In genomic region chr2:135936376-135936775, GRCm38 (mm10) we compare ENCODE assay signal across 20 mouse cellular contexts.
A peak's percentile ranks its signal among the peaks of the same experiment; 100 is the strongest.
DNase-seq lines count a peak whose midpoint lies in the region; ATAC-seq lines count a peak whose summit lies in the region.
"Had no signal": no experiment of that assay in that cellular context is flagged by ENCODE, and none has a peak within 500 bp of the region (broad histone marks: within the 10 kb centered on the region; RNA-seq: fewer than 3 reads in every experiment).

No protein-coding gene starts in this region.

- H3K27ac ChIP-seq in heart, embryonic 16.5 days (ENCODE audit: low read length): peak overlapping the region; percentile 23; the same call in 1 of the 2 replicates
- H3K27ac ChIP-seq: embryonic facial prominence, embryonic 10.5 days; forebrain, embryonic 13.5 days; gastrocnemius, adult 2 months; heart, adult 2 months; hindbrain, embryonic 15.5 days had no signal

- H3K9me3 ChIP-seq in heart, embryonic 16.5 days (replicated peaks; ENCODE audit: control insufficient read depth, low read length): no peaks in the 10 kb centered on the region
- H3K9me3 ChIP-seq: embryonic facial prominence, embryonic 10.5 days; forebrain, embryonic 13.5 days; heart, embryonic 12.5 days; hindbrain, embryonic 15.5 days had no signal

- no peak overlapping the region for H3K4me3 ChIP-seq in heart, embryonic 16.5 days (ENCODE audit: low read length)
- H3K4me3 ChIP-seq: embryonic facial prominence, embryonic 10.5 days; forebrain, embryonic 13.5 days; gastrocnemius, adult 2 months; heart, adult 2 months; heart, embryonic 12.5 days; hindbrain, embryonic 15.5 days had no signal

- ATAC-seq in heart, embryonic 16.5 days (replicated peaks; ENCODE audit: extremely low read depth, insufficient read depth, low FRiP score): no peak
- peak; percentile 45 for ATAC-seq in granulocyte monocyte progenitor cell, adult 5-6 weeks (replicated peaks; ENCODE audit: poor library complexity, severe bottlenecking)
- peak; percentile 39; the same call in 1 of the 2 replicates for ATAC-seq in megakaryocyte progenitor cell, adult 5-6 weeks (replicated peaks; ENCODE audit: poor library complexity)
- ATAC-seq: forebrain, embryonic 13.5 days; forebrain, postnatal 0 days had no signal

- H3K4me1 ChIP-seq in heart, embryonic 16.5 days (ENCODE audit: control insufficient read depth, insufficient read depth, low read length): peaks cover 8% of the 10 kb centered on the region
- H3K4me1 ChIP-seq: forebrain, embryonic 13.5 days; hindbrain, embryonic 15.5 days had no signal

- no peak overlapping the region for H3K4me2 ChIP-seq in heart, embryonic 16.5 days (ENCODE audit: low read depth, low read length)
- H3K4me2 ChIP-seq: forebrain, embryonic 13.5 days; heart, embryonic 12.5 days; hindbrain, embryonic 15.5 days had no signal

- peaks cover 2% of the 10 kb centered on the region; the same call in 1 of the 2 replicates for H3K36me3 ChIP-seq in heart, embryonic 16.5 days (ENCODE audit: control insufficient read depth, insufficient read depth)
- H3K36me3 ChIP-seq: embryonic facial prominence, embryonic 10.5 days; heart, embryonic 12.5 days had no signal

- peak; percentile 36 to 53 for DNase-seq in cerebellum, postnatal 25 days
- no peak for DNase-seq in cerebellum, postnatal 4 days (ENCODE audit: low spot score in 2 of 2)
- DNase-seq in heart, adult 18-20 months: no peak
- no peak for DNase-seq in layer of hippocampus, adult 9-11 months
- DNase-seq: adrenal gland, adult 2 months; adrenal gland, postnatal 25 days; cerebellum, adult 9-11 months; forebrain, postnatal 0 days; gastrocnemius, adult 2 months; gastrocnemius, postnatal 25 days; heart, adult 2 months; kidney, adult 11 months; kidney, adult 9 months had no signal

- no peak overlapping the region for H3K9ac ChIP-seq in heart, embryonic 16.5 days (ENCODE audit: low read length)
- H3K9ac ChIP-seq: forebrain, embryonic 13.5 days; forebrain, postnatal 0 days; heart, embryonic 12.5 days; hindbrain, embryonic 15.5 days had no signal

- H3K27me3 ChIP-seq in heart, embryonic 16.5 days (ENCODE audit: control insufficient read depth, insufficient read depth, low read length): no peaks in the 10 kb centered on the region
- H3K27me3 ChIP-seq: forebrain, embryonic 13.5 days; heart, embryonic 12.5 days; hindbrain, embryonic 15.5 days had no signal

- 49% methylated on average over 6 of the region's 6 CpGs for WGBS in heart, embryonic 16.5 days

Comparison
In these comparisons a context has a peak if more than half of its experiments do, and no peak if none do; other contexts are left out.
1. DNase-seq: peak in cerebellum, postnatal 25 days (2 of 2); none in cerebellum, postnatal 4 days (0 of 2), heart, adult 18-20 months (0 of 2) and layer of hippocampus, adult 9-11 months (single experiment).